Mouse (Mus musculus): Measurements from ENCODE around the gene Cdc42bpa.

GRCm38 (mm10) chr1:179953251-179953650 is 7.0 kb upstream of the Cdc42bpa start:
- TF ChIP-seq CTCF (IDR thresholded peaks at IDR 0.05; ENCODE audit: low read depth, low read length) = no peak
- TF ChIP-seq POLR2A (IDR thresholded peaks at IDR 0.05; ENCODE audit: borderline replicate concordance, low read depth, low read length) = no peak
